ENCODE assay signal across 22 mouse cellular contexts in genomic region chr10:56062746-56063145, GRCm38 (mm10).
"Had no signal": no experiment of that assay in that cellular context is flagged by ENCODE, and none has a peak within 500 bp of the region (broad histone marks: within the 10 kb centered on the region; RNA-seq: fewer than 3 reads in every experiment).

No protein-coding gene starts in this region.

- H3K9me3 ChIP-seq: limb, embryonic 10.5 days; limb, embryonic 13.5 days; liver, embryonic 12.5 days; liver, embryonic 15.5 days; lung, embryonic 15.5 days; megakaryocyte, embryonic 14.5 days; midbrain, embryonic 10.5 days; midbrain, embryonic 13.5 days; neural tube, embryonic 13.5 days had no signal

- H3K4me3 ChIP-seq: layer of hippocampus, adult 2 months; limb, embryonic 10.5 days; limb, embryonic 13.5 days; liver, embryonic 12.5 days; liver, embryonic 15.5 days; lung, embryonic 15.5 days; megakaryocyte, embryonic 14.5 days; midbrain, embryonic 10.5 days; midbrain, embryonic 13.5 days; myocyte; neural tube, embryonic 13.5 days had no signal

- H3K4me2 ChIP-seq: limb, embryonic 13.5 days; liver, embryonic 12.5 days; liver, embryonic 15.5 days; lung, embryonic 15.5 days; midbrain, embryonic 13.5 days; neural tube, embryonic 13.5 days had no signal

- H3K27ac ChIP-seq: kidney, postnatal 0 days; layer of hippocampus, adult 2 months; limb, embryonic 10.5 days; limb, embryonic 13.5 days; liver, embryonic 12.5 days; liver, embryonic 15.5 days; lung, embryonic 15.5 days; midbrain, embryonic 10.5 days; midbrain, embryonic 13.5 days; neural tube, embryonic 13.5 days had no signal

- H3K27me3 ChIP-seq: limb, embryonic 13.5 days; liver, embryonic 12.5 days; liver, embryonic 15.5 days; lung, embryonic 15.5 days; megakaryocyte, embryonic 14.5 days; midbrain, embryonic 13.5 days; neural tube, embryonic 13.5 days had no signal

- H3K36me3 ChIP-seq: limb, embryonic 10.5 days; limb, embryonic 13.5 days; liver, embryonic 12.5 days; liver, embryonic 15.5 days; lung, embryonic 15.5 days; midbrain, embryonic 10.5 days; midbrain, embryonic 13.5 days; neural tube, embryonic 13.5 days had no signal

- DNase-seq: kidney, adult 2 months; kidney, postnatal 25 days; layer of hippocampus, adult 9-11 months; liver; lung, adult 18-20 months; lung, postnatal 10 days; lung, postnatal 36 days; retina, postnatal 1 day; right cerebral cortex, postnatal 25 days; thymus, postnatal 25 days had no signal

- H3K9ac ChIP-seq: limb, embryonic 13.5 days; liver, embryonic 12.5 days; liver, embryonic 15.5 days; lung, embryonic 15.5 days; midbrain, embryonic 13.5 days; neural tube, embryonic 13.5 days had no signal

- H3K4me1 ChIP-seq: limb, embryonic 10.5 days; limb, embryonic 13.5 days; liver, embryonic 12.5 days; liver, embryonic 15.5 days; lung, embryonic 15.5 days; megakaryocyte, embryonic 14.5 days; midbrain, embryonic 10.5 days had no signal
